Comparison of ENCODE assay signal across 8 mouse cellular contexts in the genomic region with DNA sequence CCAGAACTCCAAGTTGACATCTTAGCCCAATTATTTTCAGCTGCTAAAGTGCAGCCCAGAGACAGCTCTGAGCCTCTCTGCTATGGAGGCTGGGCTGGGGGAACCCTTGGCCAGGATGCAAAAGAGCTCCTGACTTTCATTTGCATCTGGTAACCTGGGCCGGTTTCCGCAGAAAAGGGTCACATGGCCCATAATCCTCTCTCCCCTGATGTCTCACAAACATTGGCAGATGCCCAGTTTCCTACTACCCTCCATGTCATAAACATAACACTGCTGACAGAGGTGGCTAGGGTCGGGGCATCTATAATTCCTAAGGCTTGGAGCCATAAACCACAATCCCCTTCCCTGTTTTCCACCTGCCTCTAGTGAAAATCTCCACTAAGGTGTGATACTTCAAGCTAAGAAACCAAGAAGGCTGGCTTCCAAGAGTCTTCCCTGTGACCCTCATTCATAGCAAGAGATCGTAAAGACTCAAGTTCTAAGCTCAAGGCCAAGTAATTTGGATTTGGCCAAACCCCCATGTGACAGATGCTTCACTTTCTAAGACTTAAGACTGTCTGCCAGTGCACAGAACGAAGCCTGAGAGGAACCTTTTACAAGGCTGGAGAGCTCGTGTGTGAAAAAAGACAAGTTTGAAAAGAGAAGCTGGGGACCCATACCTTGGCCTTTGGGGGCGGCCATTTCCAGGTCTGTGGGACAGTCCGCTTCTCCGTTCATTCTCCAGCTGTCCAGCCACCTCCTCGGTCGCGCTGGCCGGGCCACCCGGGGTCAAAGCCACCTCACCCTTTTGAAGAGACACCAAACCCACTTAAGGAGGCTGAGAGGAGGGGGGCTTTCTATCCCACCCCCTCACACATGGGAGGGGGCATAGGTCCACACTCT. TPM values are rescaled to one million over a fixed set of nuclear protein-coding genes. Genes with fewer than 3 reads are reported as not detected.
DNase-seq lines count a peak whose midpoint lies in the region; ATAC-seq lines count a peak whose summit lies in the region.

No protein-coding gene starts in this region.

- peak overlapping the region; percentile 97 for H3K9ac ChIP-seq in heart, embryonic 16.5 days (ENCODE audit: low read length)
- peak overlapping the region; percentile 92 for H3K9ac ChIP-seq in hindbrain, embryonic 15.5 days
- H3K9ac ChIP-seq in midbrain, embryonic 15.5 days: peak overlapping the region; percentile 86

- intact Hi-C loops in heart, postnatal 36 days (cut with DNase I): loop anchor here (1.0 to 5.0 kb wide), 3 partner anchors 19 to 241 kb away; partner anchors contain the start of genes Atxn7l3, Gpatch8 and Slc25a39

- peak overlapping the region; percentile 96 for H3K4me3 ChIP-seq in heart, embryonic 16.5 days (ENCODE audit: low read length)
- peak overlapping the region; percentile 72 for H3K4me3 ChIP-seq in hindbrain, embryonic 15.5 days
- H3K4me3 ChIP-seq in midbrain, embryonic 15.5 days: peak overlapping the region; percentile 67

- H3K9me3 ChIP-seq in heart, embryonic 16.5 days (replicated peaks; ENCODE audit: control insufficient read depth, low read length): no peaks in the 10 kb centered on the region
- H3K9me3 ChIP-seq in hindbrain, embryonic 15.5 days: no peaks in the 10 kb centered on the region
- H3K9me3 ChIP-seq in midbrain, embryonic 15.5 days: no peaks in the 10 kb centered on the region

- H3K36me3 ChIP-seq in heart, embryonic 16.5 days (ENCODE audit: control insufficient read depth, insufficient read depth): peaks cover 26% of the 10 kb centered on the region
- peaks cover 34% of the 10 kb centered on the region for H3K36me3 ChIP-seq in hindbrain, embryonic 15.5 days
- H3K36me3 ChIP-seq in midbrain, embryonic 15.5 days (replicated peaks): peaks cover 26% of the 10 kb centered on the region; the same call in 1 of the 2 replicates

- no peak for DNase-seq in heart, postnatal 36 days
- DNase-seq in B cell, adult 2 months: peak; percentile 40 to 50
- peak; percentile 50 for DNase-seq in brain, adult 2 months (ENCODE audit: low read depth, low spot score)
- DNase-seq in yolk sac, embryonic 10.5 days (ENCODE audit: low spot score): no peak
- no peak for DNase-seq in left cerebral cortex, adult 18-20 months (ENCODE audit: low spot score in 2 of 2)

- no peaks in the 10 kb centered on the region for H3K27me3 ChIP-seq in heart, embryonic 16.5 days (ENCODE audit: control insufficient read depth, insufficient read depth, low read length)
- H3K27me3 ChIP-seq in hindbrain, embryonic 15.5 days: no peaks in the 10 kb centered on the region
- H3K27me3 ChIP-seq in midbrain, embryonic 15.5 days (replicated peaks): no peaks in the 10 kb centered on the region

- peaks cover 16% of the 10 kb centered on the region for H3K4me1 ChIP-seq in heart, embryonic 16.5 days (ENCODE audit: control insufficient read depth, insufficient read depth, low read length)
- H3K4me1 ChIP-seq in hindbrain, embryonic 15.5 days (replicated peaks): peaks cover 20% of the 10 kb centered on the region
- peaks cover 27% of the 10 kb centered on the region for H3K4me1 ChIP-seq in midbrain, embryonic 15.5 days

- peak overlapping the region; percentile 97 for H3K4me2 ChIP-seq in heart, embryonic 16.5 days (ENCODE audit: low read depth, low read length)
- H3K4me2 ChIP-seq in hindbrain, embryonic 15.5 days: peak overlapping the region; percentile 96
- H3K4me2 ChIP-seq in midbrain, embryonic 15.5 days: peak overlapping the region; percentile 89

- ATAC-seq in heart, embryonic 16.5 days (replicated peaks; ENCODE audit: extremely low read depth, insufficient read depth, low FRiP score): no peak
- no peak for ATAC-seq in hindbrain, embryonic 15.5 days (ENCODE audit: low FRiP score, low read depth)
- ATAC-seq in midbrain, embryonic 15.5 days (replicated peaks): peak; percentile 4; the same call in 1 of the 2 replicates

- 15% methylated on average over 14 of the region's 14 CpGs for WGBS in heart, embryonic 16.5 days
- 16% methylated on average over 14 of the region's 14 CpGs for WGBS in hindbrain, embryonic 15.5 days
- WGBS in midbrain, embryonic 15.5 days: 7% methylated on average over 14 of the region's 14 CpGs

- H3K27ac ChIP-seq in heart, embryonic 16.5 days (ENCODE audit: low read length): peak overlapping the region; percentile 99
- H3K27ac ChIP-seq in hindbrain, embryonic 15.5 days (replicated peaks): peak overlapping the region; percentile 99
- H3K27ac ChIP-seq in midbrain, embryonic 15.5 days: peak overlapping the region; percentile 98

RNA-seq across cellular contexts. Expression of gene Ubtf, which starts 3.6 kb away (rescaled TPM):
- 57.8 and 58.9 TPM in 2 replicates for polyA plus RNA-seq in heart, embryonic 16.5 days (2015; fragmentation: Nextera tagmentation; extraction: Ambion mirVana)
- total RNA-seq in heart, postnatal 36 days (2021): 10 to 100 TPM; 57.2 to 60.4 TPM
- 77.7 and 85.0 TPM in 2 replicates for polyA plus RNA-seq in hindbrain, embryonic 15.5 days (2015; fragmentation: Nextera tagmentation; extraction: Ambion mirVana)
- 82.8 and 83.9 TPM in 2 replicates for polyA plus RNA-seq in midbrain, embryonic 15.5 days (2015; fragmentation: Nextera tagmentation; extraction: Ambion mirVana)
- 100 to 1,000 TPM; 123 to 140 TPM for total RNA-seq in left cerebral cortex, adult 18-20 months (2021)

RNA-seq across cellular contexts. Expression of gene Atxn7l3, which starts 19.5 kb away (rescaled TPM):
- polyA plus RNA-seq in heart, embryonic 16.5 days (2015; fragmentation: Nextera tagmentation; extraction: Ambion mirVana): 7.1 and 9.1 TPM in 2 replicates
- 10 to 100 TPM; 22.9 to 24.2 TPM for total RNA-seq in heart, postnatal 36 days (2021)
- polyA plus RNA-seq in hindbrain, embryonic 15.5 days (2015; fragmentation: Nextera tagmentation; extraction: Ambion mirVana): 30.2 and 31.4 TPM in 2 replicates
- 31.6 and 31.8 TPM in 2 replicates for polyA plus RNA-seq in midbrain, embryonic 15.5 days (2015; fragmentation: Nextera tagmentation; extraction: Ambion mirVana)
- 100 to 1,000 TPM; 224 to 230 TPM for total RNA-seq in left cerebral cortex, adult 18-20 months (2021)

RNA-seq across cellular contexts. Expression of gene Tmub2, which starts 31.2 kb away (rescaled TPM):
- polyA plus RNA-seq in heart, embryonic 16.5 days (2015; fragmentation: Nextera tagmentation; extraction: Ambion mirVana): 42.6 and 44.9 TPM in 2 replicates
- 10 to 100 TPM; 25.2 to 26.7 TPM for total RNA-seq in heart, postnatal 36 days (2021)
- polyA plus RNA-seq in hindbrain, embryonic 15.5 days (2015; fragmentation: Nextera tagmentation; extraction: Ambion mirVana): 80.4 and 83.3 TPM in 2 replicates
- polyA plus RNA-seq in midbrain, embryonic 15.5 days (2015; fragmentation: Nextera tagmentation; extraction: Ambion mirVana): 82.3 and 84.4 TPM in 2 replicates
- total RNA-seq in left cerebral cortex, adult 18-20 months (2021): 10 to 100 TPM; 65.1 to 71.0 TPM

RNA-seq across cellular contexts. Expression of gene Asb16, which starts 47.4 kb away (rescaled TPM):
- polyA plus RNA-seq in heart, embryonic 16.5 days (2015; fragmentation: Nextera tagmentation; extraction: Ambion mirVana): 0.08 and 0.09 TPM in 2 replicates
- 1 to 10 TPM in 1 of 2 experiments, under 1 TPM in 1; 0.73 to 1.1 TPM for total RNA-seq in heart, postnatal 36 days (2021)
- polyA plus RNA-seq in hindbrain, embryonic 15.5 days (2015; fragmentation: Nextera tagmentation; extraction: Ambion mirVana): 0.10 and 0.13 TPM in 2 replicates
- polyA plus RNA-seq in midbrain, embryonic 15.5 days (2015; fragmentation: Nextera tagmentation; extraction: Ambion mirVana): 0.05 TPM in 1 of 2 replicates, not detected in the other
- 1 to 10 TPM; 2.2 to 2.9 TPM for total RNA-seq in left cerebral cortex, adult 18-20 months (2021)

RNA-seq across cellular contexts. Expression of gene Slc4a1, which starts 50.1 kb away (rescaled TPM):
- polyA plus RNA-seq in heart, embryonic 16.5 days (2015; fragmentation: Nextera tagmentation; extraction: Ambion mirVana): 14.9 TPM in 2 replicates
- 1 to 10 TPM; 2.1 to 7.8 TPM for total RNA-seq in heart, postnatal 36 days (2021)
- 2.4 and 3.4 TPM in 2 replicates for polyA plus RNA-seq in hindbrain, embryonic 15.5 days (2015; fragmentation: Nextera tagmentation; extraction: Ambion mirVana)
- polyA plus RNA-seq in midbrain, embryonic 15.5 days (2015; fragmentation: Nextera tagmentation; extraction: Ambion mirVana): 2.9 and 3.8 TPM in 2 replicates
- total RNA-seq in left cerebral cortex, adult 18-20 months (2021): under 1 TPM; 0.09 to 0.19 TPM

Comparison
In these comparisons a context has a peak if more than half of its experiments do, and no peak if none do; other contexts are left out.
1. DNase-seq: peak in B cell, adult 2 months (2 of 2) and brain, adult 2 months (single experiment); none in heart, postnatal 36 days (0 of 2), yolk sac, embryonic 10.5 days (single experiment) and left cerebral cortex, adult 18-20 months (0 of 2).
2. Peak in every context shown above with its lines, with median percentiles within 50 percentile points of each other: H3K27ac ChIP-seq, H3K4me2 ChIP-seq, H3K4me3 ChIP-seq and H3K9ac ChIP-seq.